Mouse (Mus musculus) bone marrow macrophage, adult 2 months (primary cell): ENCODE measurements around the gene Opa1.

ENCODE experiments used
- CTCF ChIP-seq: IDR thresholded peaks from 2 replicates; pipeline ENCODE4 v1.5.1; 2012; ENCODE audit warnings: low read depth, mild to moderate bottlenecking, low read length, moderate library complexity
- POLR2A ChIP-seq: IDR thresholded peaks from 2 replicates; pipeline ENCODE4 v1.6.1; 2012; ENCODE audit warnings: mild to moderate bottlenecking, low read depth, low read length, borderline replicate concordance

DNA sequence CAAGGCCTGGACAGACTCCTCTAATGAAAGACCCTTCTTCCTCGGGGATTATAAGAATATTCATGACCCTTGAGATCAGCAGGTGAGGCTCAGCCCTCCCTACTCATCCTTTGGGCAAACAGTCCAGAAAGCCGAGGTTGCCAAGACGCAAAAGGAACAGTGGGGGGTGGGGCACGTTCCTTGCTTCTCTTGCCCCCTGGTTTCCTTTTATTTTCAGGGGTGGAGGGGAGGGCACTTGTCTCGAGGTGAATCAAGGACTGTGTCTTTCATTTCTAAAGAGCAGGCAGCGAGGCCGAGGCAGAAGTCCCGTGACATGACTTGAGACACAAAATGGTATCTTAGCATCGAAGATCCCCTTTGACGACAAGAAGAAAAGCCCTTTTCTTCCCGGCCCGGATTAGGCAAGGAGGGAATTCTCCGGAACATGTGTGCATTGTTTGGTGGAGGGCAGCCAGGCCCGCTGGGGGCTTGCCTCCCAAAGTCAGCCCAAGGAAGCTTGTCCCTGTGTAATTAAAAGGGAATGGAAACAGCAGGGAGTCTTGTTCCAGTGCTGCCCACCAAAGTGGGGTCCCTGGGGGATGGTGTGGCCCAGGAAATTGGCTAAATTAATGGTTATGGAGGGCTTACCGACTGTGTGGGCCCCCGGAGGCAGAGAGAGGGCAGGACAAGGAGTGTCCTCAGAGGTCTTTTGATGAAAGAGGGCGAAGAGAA is 88.0 kb downstream of the Opa1 start:
- TF ChIP-seq POLR2A (no peak), CTCF (no peak)
